Mouse (Mus musculus) spleen, postnatal 4 days (tissue): ENCODE data around the gene Ssu2.

Experiments used
- DNase-seq, 2 experiments: peaks; one replicate each; pipeline ENCODE4 v3.0.0; 2022; ENCODE audit warnings: low spot score in 2 of 2

The Ssu2 gene

GRCm38 (mm10) chr6:112350452-112350851 is 37.4 kb downstream of the Ssu2 start:
- DNase-seq, result no peak

DNA sequence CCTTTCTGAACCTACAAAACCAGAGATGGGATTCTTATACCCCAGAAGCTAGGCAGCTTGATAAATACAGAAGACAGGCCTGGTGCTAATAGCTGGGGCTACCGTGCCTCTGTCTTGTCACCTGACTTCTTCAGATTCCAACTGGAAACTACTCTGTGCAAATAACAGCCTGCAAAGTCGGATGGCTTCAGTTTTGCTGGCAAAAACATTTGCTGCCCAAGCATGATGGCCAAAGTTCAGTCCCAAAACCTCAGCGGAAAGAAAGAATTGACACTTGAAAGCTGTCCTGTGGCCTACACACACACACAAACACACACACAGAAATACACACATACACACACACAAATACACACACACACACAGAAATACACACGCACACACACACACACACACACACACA is 48.8 kb downstream of the Ssu2 start:
- no peak for DNase-seq

- no peak for DNase-seq
These were observed 50.2 kb downstream of the Ssu2 start for GRCm38 (mm10) chr6:112337667-112338066.

- DNase-seq, result no peak
These were observed 53.9 kb downstream of the Ssu2 start for GRCm38 (mm10) chr6:112333930-112334329.

- DNase-seq, result no peak
These were observed 56.6 kb downstream of the Ssu2 start for GRCm38 (mm10) chr6:112331223-112331598.

- DNase-seq, result no peak
These were observed 57.2 kb downstream of the Ssu2 start for GRCm38 (mm10) chr6:112330520-112331222.

GRCm38 (mm10) chr6:112327793-112328192 is 60.0 kb downstream of the Ssu2 start:
- DNase-seq, result no peak

DNA sequence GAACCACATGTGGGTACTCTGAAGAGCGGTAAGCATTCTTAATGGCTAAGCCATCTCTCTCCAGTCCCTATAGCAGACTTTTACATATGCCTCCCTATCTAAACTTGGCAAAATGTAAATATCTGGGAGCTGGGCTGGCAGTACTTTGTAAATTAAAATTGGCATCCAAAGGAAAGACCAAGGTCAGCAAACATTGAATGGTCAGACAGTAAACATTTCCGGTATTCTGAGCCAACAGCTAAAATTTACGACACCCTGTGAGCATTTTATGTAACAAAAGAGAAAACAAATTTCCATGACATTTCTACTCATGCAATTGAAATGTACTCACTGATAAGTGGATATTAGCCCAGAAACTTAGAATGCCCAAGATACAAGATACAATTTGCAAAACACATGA is 62.6 kb downstream of the Ssu2 start:
- no peak for DNase-seq

DNA sequence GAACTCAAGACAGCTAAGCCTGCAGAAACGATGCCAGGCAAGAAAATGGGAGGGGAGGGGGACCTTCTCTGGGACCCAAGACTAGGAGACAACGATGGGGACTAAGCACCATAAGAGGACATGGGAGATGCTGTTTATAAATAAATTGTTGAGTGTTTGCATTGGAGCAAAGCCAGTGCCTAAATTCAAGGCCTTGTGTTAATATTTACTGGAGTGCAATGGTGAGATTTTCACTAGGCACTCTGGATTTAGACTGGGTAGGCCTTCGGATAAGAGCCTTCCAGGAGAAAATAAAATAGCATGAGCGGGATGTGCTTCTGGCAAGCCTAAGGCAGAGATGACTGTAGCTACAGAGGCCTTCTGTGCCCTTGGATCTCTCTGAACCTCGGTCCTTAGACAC is 64.9 kb downstream of the Ssu2 start:
- no peak for DNase-seq

- no peak for DNase-seq
These were observed 67.1 kb downstream of the Ssu2 start for GRCm38 (mm10) chr6:112320679-112321078.

GRCm38 (mm10) chr6:112319449-112319848 is 68.4 kb downstream of the Ssu2 start:
- no peak for DNase-seq

- no peak for DNase-seq
These were observed 76.4 kb downstream of the Ssu2 start for GRCm38 (mm10) chr6:112311385-112311784.

DNA sequence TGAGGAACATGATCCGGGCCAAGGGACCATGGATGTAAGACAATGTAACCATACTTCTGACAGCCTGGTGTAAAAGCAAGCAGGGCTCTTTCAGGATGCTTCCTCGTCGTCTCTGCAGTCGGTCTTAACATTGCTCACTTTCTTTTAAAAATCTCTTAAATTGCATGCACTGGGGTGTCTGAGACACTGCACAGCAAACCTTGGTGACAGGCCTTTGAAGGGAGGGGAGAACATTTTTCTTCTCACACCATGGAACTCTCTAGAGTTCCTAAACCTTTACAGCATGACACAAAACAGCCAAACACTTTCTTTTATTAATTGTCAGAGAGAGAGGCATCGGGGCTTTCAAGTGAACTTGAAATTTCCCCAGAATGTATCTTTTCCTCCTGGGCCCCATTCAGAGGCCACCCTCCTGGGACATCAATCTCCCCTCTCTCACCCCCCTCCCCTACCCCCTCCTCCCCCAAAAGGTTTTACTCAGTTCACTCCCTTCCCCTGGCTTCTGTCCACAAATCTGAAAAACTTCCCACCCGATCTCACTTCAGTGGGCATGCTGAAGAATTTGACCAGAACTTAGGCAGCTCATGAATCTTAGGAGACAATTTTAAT is 78.4 kb downstream of the Ssu2 start:
- DNase-seq, result no peak
